16 mouse cellular contexts compared by ENCODE assay signal in genomic region chr9:87377921-87378320, GRCm38 (mm10).
"Had no signal": no experiment of that assay in that cellular context is flagged by ENCODE, and none has a peak within 500 bp of the region (broad histone marks: within the 10 kb centered on the region; RNA-seq: fewer than 3 reads in every experiment).

No protein-coding gene starts in this region.

- H3K9me3 ChIP-seq: midbrain, embryonic 10.5 days; midbrain, embryonic 13.5 days; midbrain, embryonic 15.5 days; neural tube, embryonic 12.5 days; stomach, embryonic 15.5 days had no signal

- H3K4me1 ChIP-seq: midbrain, embryonic 10.5 days; midbrain, embryonic 13.5 days; midbrain, embryonic 15.5 days; neural tube, embryonic 12.5 days; stomach, embryonic 15.5 days had no signal

- H3K4me2 ChIP-seq: liver, embryonic 11.5 days; lung, embryonic 14.5 days; midbrain, embryonic 13.5 days; midbrain, embryonic 15.5 days; neural tube, embryonic 12.5 days; stomach, embryonic 15.5 days had no signal

- H3K27me3 ChIP-seq: neural tube, embryonic 12.5 days; stomach, embryonic 15.5 days had no signal

- ATAC-seq: midbrain, embryonic 13.5 days; midbrain, embryonic 15.5 days had no signal

- H3K36me3 ChIP-seq: midbrain, embryonic 10.5 days; midbrain, embryonic 13.5 days; midbrain, embryonic 15.5 days; neural tube, embryonic 12.5 days; stomach, embryonic 15.5 days had no signal

- DNase-seq: lung, adult 18-20 months; lung, embryonic 14.5 days; lung, postnatal 10 days; lung, postnatal 4 days; right cerebral cortex, postnatal 14 days; thymus, adult 2 months; thymus, postnatal 25 days; thymus, postnatal 4 days had no signal

- H3K9ac ChIP-seq: liver, embryonic 14.5 days; lung, embryonic 14.5 days; midbrain, embryonic 13.5 days; midbrain, embryonic 15.5 days; neural tube, embryonic 12.5 days; stomach, embryonic 15.5 days had no signal

- H3K27ac ChIP-seq: liver, embryonic 14.5 days; midbrain, embryonic 10.5 days; midbrain, embryonic 13.5 days; midbrain, embryonic 15.5 days; neural tube, embryonic 12.5 days; stomach, embryonic 15.5 days; stomach, postnatal 0 days had no signal

- H3K4me3 ChIP-seq: midbrain, embryonic 10.5 days; midbrain, embryonic 13.5 days; midbrain, embryonic 15.5 days; neural tube, embryonic 12.5 days; stomach, embryonic 15.5 days had no signal
